Mouse (Mus musculus) lung, embryonic 16.5 days (tissue): ENCODE results near the gene Dmbt1. TPM values are rescaled to one million over a fixed set of nuclear protein-coding genes. Genes with fewer than 3 reads are reported as not detected.

Experiments used
- ATAC-seq: fragments of 200-750 bp; cut with Nextera tagmentation; 2 replicates; pipeline ENCODE4 v1.8.0; 2017; ENCODE audit warnings: low read depth, mild to moderate bottlenecking, moderate library complexity
- H3K27ac ChIP-seq: fragments of 300-500 bp; sonication (generic); 2 replicates; pipeline ENCODE4 v1.5.1; 2014; ENCODE audit warnings: mild to moderate bottlenecking, control low read depth, low read length
- H3K27me3 ChIP-seq: fragments of 300-500 bp; sonication (generic); 2 replicates; pipeline ENCODE4 v1.6.1; 2014; ENCODE audit warnings: low read depth, low read length, mixed read lengths; ENCODE audit not compliant: control insufficient read depth, insufficient read depth
- H3K36me3 ChIP-seq: fragments of 300-500 bp; sonication (generic); 2 replicates; pipeline ENCODE4 v1.6.1; 2014; ENCODE audit warnings: low read length; ENCODE audit not compliant: control insufficient read depth, insufficient read depth
- H3K4me1 ChIP-seq: fragments of 300-500 bp; sonication (generic); replicated peaks from 2 replicates; pipeline ENCODE4 v1.6.1; 2014; ENCODE audit warnings: low read length, mixed read lengths; ENCODE audit not compliant: control insufficient read depth, insufficient read depth
- H3K4me2 ChIP-seq: fragments of 300-500 bp; sonication (generic); 2 replicates; pipeline ENCODE4 v1.6.1; 2014; ENCODE audit warnings: low read depth, low read length, control low read depth
- H3K4me3 ChIP-seq: fragments of 300-500 bp; sonication (generic); 2 replicates; pipeline ENCODE4 v1.5.1; 2014; ENCODE audit warnings: mild to moderate bottlenecking, low read length, control low read depth
- H3K9ac ChIP-seq: fragments of 300-500 bp; sonication (generic); 2 replicates; pipeline ENCODE4 v1.6.1; 2014; ENCODE audit warnings: low read length, control low read depth
- H3K9me3 ChIP-seq: fragments of 300-500 bp; sonication (generic); 2 replicates; pipeline ENCODE4 v1.6.1; 2016; ENCODE audit warnings: low read length; ENCODE audit not compliant: control insufficient read depth
- WGBS: fragments of 180-500 bp; shearing (Covaris S2); extraction: QIAGEN DNeasy Blood & Tissue Kit; methylation state at CpG from one replicate; pipeline ENCODE4 v1.1.7; 2014; 5-methylcytosine and 5-hydroxymethylcytosine counted together
- polyA plus RNA-seq: library from polyadenylated mRNA; unstranded; fragments of >200 nt; fragmentation: Nextera tagmentation; extraction: Ambion mirVana; gene quantifications from 2 replicates; pipeline ENCODE4 v1.2.1, GENCODE M21; 2015

Dmbt1 gene
- polyA plus RNA-seq, result 0.04 TPM in 1 of 2 replicates, not detected in the other

DNA sequence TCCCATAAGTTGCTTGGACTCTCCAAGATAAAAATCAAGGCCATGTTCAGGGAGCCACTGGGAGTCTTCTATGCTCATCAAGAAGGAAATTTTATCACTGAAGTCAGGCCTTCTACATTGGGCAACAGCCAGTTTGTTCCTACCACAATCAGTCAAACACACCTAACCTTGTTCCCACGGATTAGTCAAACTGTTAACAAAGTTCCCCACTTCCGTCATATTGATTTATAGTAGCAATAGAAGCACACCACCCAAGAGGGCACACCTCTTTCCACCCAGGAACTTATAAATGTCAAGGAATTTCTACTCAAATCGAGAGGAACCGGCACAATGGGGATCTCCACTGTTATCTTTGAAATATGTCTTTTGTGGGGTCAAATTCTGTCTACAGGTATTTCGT lies at the start of gene Dmbt1:
TSS of gene Dmbt1 (plus strand) at position 299 of the 400 bp plus-strand sequence.
- H3K9ac ChIP-seq, result no peak within 1 kb of the TSS
- no peaks in the 10 kb centered on the region for H3K9me3 ChIP-seq
- ATAC-seq, result no peak
- 52% methylated on average over 5 of the region's 5 CpGs for WGBS
- H3K36me3 ChIP-seq, result no peaks in the 10 kb centered on the region
- no peak within 1 kb of the TSS for H3K27ac ChIP-seq
- H3K4me3 ChIP-seq, result no peak within 1 kb of the TSS
- H3K4me2 ChIP-seq, result no peak within 1 kb of the TSS
- no peaks in the 10 kb centered on the region for H3K4me1 ChIP-seq
- H3K27me3 ChIP-seq, result no peaks in the 10 kb centered on the region

DNA sequence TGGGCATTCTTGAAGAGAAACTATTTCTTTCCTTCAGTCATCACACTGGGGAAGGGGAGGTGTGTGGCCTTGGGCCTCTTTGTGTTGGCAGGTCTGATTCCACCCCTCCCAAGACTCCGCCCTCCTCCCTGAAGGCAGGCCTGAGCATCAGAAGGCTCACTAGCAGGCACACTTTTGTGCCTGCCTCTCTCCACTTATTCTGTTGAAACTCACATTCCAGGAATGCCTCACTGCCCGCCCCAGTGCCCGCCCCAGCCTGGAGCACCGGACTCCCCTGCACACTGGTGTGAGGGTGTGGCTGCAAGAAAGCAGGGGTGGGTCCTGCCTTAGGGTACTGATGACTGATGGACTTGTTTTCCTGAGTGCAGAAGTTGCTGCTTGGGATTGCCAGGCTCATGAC lies 49.5 kb upstream of the Dmbt1 start:
- Histone ChIP-seq H3K9ac (no peak overlapping the region), H3K4me2 (no peak overlapping the region), H3K27me3 (no peaks in the 10 kb centered on the region), H3K36me3 (no peaks in the 10 kb centered on the region), H3K27ac (peak overlapping the region; percentile 86), H3K9me3 (no peaks in the 10 kb centered on the region), H3K4me1 (peaks cover 42% of the 10 kb centered on the region), H3K4me3 (no peak overlapping the region)
- 26% methylated on average over 4 of the region's 4 CpGs for WGBS
- ATAC-seq, result peak; percentile 87

DNA sequence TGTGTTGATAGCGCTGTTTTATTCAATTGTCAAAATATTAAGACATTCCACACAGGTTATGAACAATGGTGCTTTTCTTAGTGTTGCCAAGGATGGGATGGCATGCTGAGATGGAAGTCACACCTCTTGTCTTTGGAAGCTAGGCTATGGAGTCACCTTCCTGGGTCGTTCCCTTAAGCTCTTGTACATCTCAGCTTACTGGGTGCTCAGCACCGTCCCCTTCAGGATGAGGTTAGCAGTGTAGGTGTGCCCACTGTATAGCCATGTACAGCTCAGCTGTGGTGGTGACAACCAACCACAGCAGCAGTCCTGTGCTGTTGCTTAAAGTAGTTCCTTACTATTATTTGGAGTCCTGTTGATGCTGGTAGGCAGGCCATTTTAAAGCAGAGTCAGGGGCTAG lies 49.0 kb upstream of the Dmbt1 start:
- no peaks in the 10 kb centered on the region for H3K9me3 ChIP-seq
- peak overlapping the region; percentile 53 for H3K27ac ChIP-seq
- peak; percentile 29; the same call in 1 of the 2 replicates for ATAC-seq
- no peak overlapping the region for H3K4me2 ChIP-seq
- H3K4me1 ChIP-seq, result peaks cover 37% of the 10 kb centered on the region
- WGBS, result 55% methylated on average over 3 of the region's 3 CpGs
- H3K4me3 ChIP-seq, result no peak overlapping the region
- no peaks in the 10 kb centered on the region for H3K27me3 ChIP-seq
- no peaks in the 10 kb centered on the region for H3K36me3 ChIP-seq
- no peak overlapping the region for H3K9ac ChIP-seq

DNA sequence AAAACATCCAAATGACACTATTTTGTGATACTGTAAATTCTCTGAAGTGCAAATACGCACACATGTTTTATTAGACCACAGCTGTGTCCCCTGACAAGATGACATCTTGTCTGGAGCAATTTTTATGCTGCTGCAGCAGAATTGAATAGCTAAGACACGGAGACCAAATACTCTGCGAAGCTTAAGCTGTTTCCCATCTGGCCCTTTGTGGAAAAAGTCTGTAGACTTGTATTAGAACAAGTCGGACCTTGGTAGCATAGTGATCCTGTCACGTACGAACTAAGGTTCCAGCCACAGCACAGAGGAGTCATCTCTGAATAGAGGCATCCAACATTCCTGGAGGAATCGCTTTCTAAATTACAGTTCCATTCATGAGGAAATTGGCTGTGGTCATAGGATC lies 47.6 kb upstream of the Dmbt1 start:
- no peak overlapping the region for H3K4me2 ChIP-seq
- H3K36me3 ChIP-seq, result no peaks in the 10 kb centered on the region
- ATAC-seq, result peak; percentile 28
- H3K4me3 ChIP-seq, result no peak overlapping the region
- peaks cover 32% of the 10 kb centered on the region for H3K4me1 ChIP-seq
- 68% methylated on average over 7 of the region's 7 CpGs for WGBS
- no peaks in the 10 kb centered on the region for H3K27me3 ChIP-seq
- no peak overlapping the region for H3K9ac ChIP-seq
- H3K9me3 ChIP-seq, result no peaks in the 10 kb centered on the region
- H3K27ac ChIP-seq, result no peak overlapping the region

GRCm38 (mm10) chr7:130985193-130985592 lies 46.7 kb upstream of the Dmbt1 start:
- ATAC-seq, result no peak
- 50% methylated on average over 12 of the region's 12 CpGs for WGBS
- H3K9me3 ChIP-seq, result no peaks in the 10 kb centered on the region
- no peaks in the 10 kb centered on the region for H3K27me3 ChIP-seq
- H3K36me3 ChIP-seq, result no peaks in the 10 kb centered on the region
- no peak overlapping the region for H3K4me3 ChIP-seq
- no peak overlapping the region for H3K9ac ChIP-seq
- H3K4me2 ChIP-seq, result no peak overlapping the region
- H3K27ac ChIP-seq, result no peak overlapping the region
- peaks cover 31% of the 10 kb centered on the region for H3K4me1 ChIP-seq

- H3K4me1 ChIP-seq, result peaks cover 30% of the 10 kb centered on the region
- H3K36me3 ChIP-seq, result no peaks in the 10 kb centered on the region
- H3K4me2 ChIP-seq, result no peak overlapping the region
- H3K27me3 ChIP-seq, result no peaks in the 10 kb centered on the region
- WGBS, result 58% methylated on average over 3 of the region's 3 CpGs
- no peak for ATAC-seq
- H3K9ac ChIP-seq, result no peak overlapping the region
- H3K27ac ChIP-seq, result no peak overlapping the region
- H3K9me3 ChIP-seq, result no peaks in the 10 kb centered on the region
- H3K4me3 ChIP-seq, result no peak overlapping the region
Measured at GRCm38 (mm10) chr7:130985716-130986115, 46.1 kb upstream of the Dmbt1 start.

DNA sequence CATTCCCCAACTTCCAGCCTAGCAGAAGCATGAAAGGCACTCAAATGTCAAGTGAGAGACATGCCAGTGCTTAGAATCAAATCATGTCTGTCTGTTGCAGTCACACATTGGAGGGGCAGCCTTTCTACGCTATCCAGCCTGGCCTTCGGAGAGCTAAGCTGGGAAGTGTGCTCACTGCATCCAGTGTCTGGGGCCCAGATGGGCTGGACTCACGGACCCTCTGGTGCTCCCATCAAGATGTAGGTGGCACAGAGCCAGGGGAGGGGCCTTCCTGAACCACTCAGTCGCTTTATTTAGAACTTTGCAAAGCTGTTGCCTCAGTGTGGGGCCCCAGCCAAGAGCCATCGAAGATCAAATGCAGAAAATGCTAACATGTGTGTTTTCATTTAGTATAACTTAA lies 43.7 kb upstream of the Dmbt1 start:
- whole genome bisulfite sequencing, result 21% methylated on average over 5 of the region's 5 CpGs
- peaks cover 16% of the 10 kb centered on the region for H3K4me1 ChIP-seq
- no peaks in the 10 kb centered on the region for H3K9me3 ChIP-seq
- peak overlapping the region; percentile 44 for H3K27ac ChIP-seq
- ATAC-seq, result peak; percentile 65
- H3K4me2 ChIP-seq, result no peak overlapping the region
- H3K27me3 ChIP-seq, result no peaks in the 10 kb centered on the region
- H3K36me3 ChIP-seq, result no peaks in the 10 kb centered on the region
- H3K9ac ChIP-seq, result no peak overlapping the region
- no peak overlapping the region for H3K4me3 ChIP-seq

DNA sequence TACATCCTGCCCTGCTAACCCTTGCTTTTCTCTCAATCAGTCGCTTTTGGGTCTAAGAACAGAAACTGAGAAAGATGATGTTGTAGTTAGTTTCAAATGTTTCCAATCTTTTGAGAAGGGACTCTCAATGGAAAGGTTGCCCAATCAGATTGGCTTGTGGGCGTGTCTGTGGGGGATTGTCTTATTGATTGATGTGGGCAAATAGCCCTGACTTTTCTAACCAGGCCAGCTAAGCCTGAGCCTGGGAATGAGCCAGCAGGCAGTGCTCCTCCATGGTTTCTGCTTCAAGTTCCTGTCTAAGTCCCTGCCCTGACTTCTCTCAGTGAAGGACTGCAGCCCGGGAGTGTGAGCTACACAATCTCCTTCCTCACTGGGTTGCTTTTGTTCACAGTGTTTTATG lies 42.5 kb upstream of the Dmbt1 start:
- Histone ChIP-seq H3K9me3 (no peaks in the 10 kb centered on the region), H3K4me2 (no peak overlapping the region), H3K27me3 (no peaks in the 10 kb centered on the region), H3K4me3 (no peak overlapping the region), H3K4me1 (peaks cover 9% of the 10 kb centered on the region), H3K27ac (no peak overlapping the region), H3K36me3 (no peaks in the 10 kb centered on the region), H3K9ac (no peak overlapping the region)
- no peak for ATAC-seq
- 58% methylated on average over 3 of the region's 3 CpGs for WGBS

GRCm38 (mm10) chr7:130991174-130991789 lies 40.6 kb upstream of the Dmbt1 start:
- 81% methylated on average over 13 of the region's 13 CpGs for WGBS
- H3K4me1 ChIP-seq, result peaks cover 6% of the 10 kb centered on the region
- no peak for ATAC-seq
- no peaks in the 10 kb centered on the region for H3K9me3 ChIP-seq
- no peaks in the 10 kb centered on the region for H3K36me3 ChIP-seq
- H3K4me2 ChIP-seq, result no peak overlapping the region
- no peak overlapping the region for H3K4me3 ChIP-seq
- H3K9ac ChIP-seq, result no peak overlapping the region
- no peaks in the 10 kb centered on the region for H3K27me3 ChIP-seq
- no peak overlapping the region for H3K27ac ChIP-seq

DNA sequence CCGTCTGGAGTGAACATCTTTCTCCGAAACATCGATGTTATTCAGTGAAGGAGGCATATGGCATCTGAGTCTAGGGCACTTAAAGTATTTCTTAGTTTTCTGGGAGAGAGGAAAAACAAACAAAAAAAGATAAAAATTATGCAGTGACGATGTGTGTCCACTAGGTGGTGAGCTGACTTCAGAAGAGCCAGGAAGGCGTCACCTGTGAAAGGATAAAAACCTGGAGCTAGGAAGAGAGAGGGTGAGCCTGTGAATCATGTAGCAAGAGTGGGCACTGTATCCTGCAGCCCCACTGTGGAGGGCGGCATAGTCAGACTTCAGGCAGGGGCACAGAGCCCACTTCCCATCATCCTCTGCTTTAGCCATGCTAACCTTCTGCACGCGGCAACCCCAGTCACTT lies 37.9 kb upstream of the Dmbt1 start:
- H3K27me3 ChIP-seq, result no peaks in the 10 kb centered on the region
- H3K4me3 ChIP-seq, result no peak overlapping the region
- H3K9ac ChIP-seq, result no peak overlapping the region
- WGBS, result 39% methylated on average over 8 of the region's 8 CpGs
- no peaks in the 10 kb centered on the region for H3K36me3 ChIP-seq
- H3K27ac ChIP-seq, result no peak overlapping the region
- H3K9me3 ChIP-seq, result no peaks in the 10 kb centered on the region
- no peak for ATAC-seq
- no peaks in the 10 kb centered on the region for H3K4me1 ChIP-seq
- no peak overlapping the region for H3K4me2 ChIP-seq
